Mouse (Mus musculus) midbrain, embryonic 13.5 days (tissue): ENCODE results near the gene Pcp4l1. TPM values are rescaled to one million over a fixed set of nuclear protein-coding genes. Genes with fewer than 3 reads are reported as not detected.

Experiments
- ATAC-seq: fragments of 200-750 bp; cut with Nextera tagmentation; 2 replicates; pipeline ENCODE4 v1.8.0; 2017; ENCODE audit warnings: mild to moderate bottlenecking, moderate TSS enrichment, moderate library complexity
- H3K27ac ChIP-seq: fragments of 300-500 bp; sonication (generic); 2 replicates; pipeline ENCODE4 v1.5.1; 2015; ENCODE audit warnings: inconsistent platforms, mild to moderate bottlenecking, moderate library complexity
- H3K27me3 ChIP-seq: fragments of 300-500 bp; sonication (generic); 2 replicates; pipeline ENCODE4 v1.6.1; 2015; ENCODE audit warnings: mild to moderate bottlenecking, inconsistent platforms
- H3K36me3 ChIP-seq: fragments of 300-500 bp; sonication (generic); 2 replicates; pipeline ENCODE4 v1.6.1; 2015; ENCODE audit warnings: mild to moderate bottlenecking, inconsistent platforms
- H3K4me1 ChIP-seq: fragments of 300-500 bp; sonication (generic); replicated peaks from 2 replicates; pipeline ENCODE4 v1.6.1; 2015; ENCODE audit warnings: inconsistent platforms
- H3K4me2 ChIP-seq: fragments of 300-500 bp; sonication (generic); replicated peaks from 2 replicates; pipeline ENCODE4 v1.6.1; 2015; ENCODE audit warnings: moderate library complexity, mild to moderate bottlenecking, inconsistent platforms
- H3K4me3 ChIP-seq: fragments of 300-500 bp; sonication (generic); replicated peaks from 2 replicates; pipeline ENCODE4 v1.5.1; 2015; ENCODE audit warnings: mild to moderate bottlenecking, inconsistent platforms
- H3K9ac ChIP-seq: fragments of 300-500 bp; sonication (generic); replicated peaks from 2 replicates; pipeline ENCODE4 v1.6.1; 2015; ENCODE audit warnings: mild to moderate bottlenecking, inconsistent platforms
- H3K9me3 ChIP-seq: fragments of 300-500 bp; sonication (generic); 2 replicates; pipeline ENCODE4 v1.6.1; 2016; ENCODE audit warnings: mild to moderate bottlenecking, inconsistent platforms
- WGBS: fragments of 180-500 bp; shearing (Covaris S2); methylation state at CpG from one replicate; pipeline ENCODE4 v1.1.7; 2015; 5-methylcytosine and 5-hydroxymethylcytosine counted together
- polyA plus RNA-seq: library from polyadenylated mRNA; unstranded; fragments of >200 nt; fragmentation: Nextera tagmentation; extraction: Ambion mirVana; gene quantifications from 2 replicates; pipeline ENCODE4 v1.2.1, GENCODE M21; 2015

Pcp4l1 gene
- polyA plus RNA-seq, 1 experiment from 2014 or later, result 23.0 TPM

GRCm38 (mm10) chr1:171193911-171194830, 1.9 kb downstream of the Pcp4l1 start:
- 23% methylated on average over 11 of the region's 11 CpGs for WGBS
- Histone ChIP-seq H3K9me3 (no peaks in the 10 kb centered on the region), H3K9ac (no peak overlapping the region), H3K27ac (peak overlapping the region; percentile 37; the same call in 1 of the 2 replicates), H3K4me3 (peak overlapping the region; percentile 29), H3K4me1 (peaks cover 50% of the 10 kb centered on the region), H3K36me3 (no peaks in the 10 kb centered on the region), H3K27me3 (peaks cover 52% of the 10 kb centered on the region), H3K4me2 (peak overlapping the region; percentile 96)
- no peak for ATAC-seq

GRCm38 (mm10) chr1:171193093-171193840, 2.8 kb downstream of the Pcp4l1 start:
- ATAC-seq, result peak; percentile 48
- H3K4me2 ChIP-seq, result peak overlapping the region; percentile 96
- no peaks in the 10 kb centered on the region for H3K36me3 ChIP-seq
- H3K9me3 ChIP-seq, result no peaks in the 10 kb centered on the region
- H3K4me1 ChIP-seq, result peaks cover 59% of the 10 kb centered on the region
- peak overlapping the region; percentile 37 for H3K27ac ChIP-seq
- peak overlapping the region; percentile 29 for H3K4me3 ChIP-seq
- WGBS, result 3% methylated on average over 18 of the region's 18 CpGs
- H3K9ac ChIP-seq, result peak overlapping the region; percentile 29
- H3K27me3 ChIP-seq, result peaks cover 48% of the 10 kb centered on the region

- no peak for ATAC-seq
- WGBS, result 42% methylated on average over 10 of the region's 10 CpGs
- H3K27ac ChIP-seq, result no peak overlapping the region
Observed at GRCm38 (mm10) chr1:171192283-171192682, 3.8 kb downstream of the Pcp4l1 start.

GRCm38 (mm10) chr1:171190832-171191231, 5.2 kb downstream of the Pcp4l1 start:
- H3K36me3 ChIP-seq, result no peaks in the 10 kb centered on the region
- no peak for ATAC-seq
- no peak overlapping the region for H3K4me3 ChIP-seq
- WGBS, result 96% methylated on average over 9 of the region's 9 CpGs
- H3K27me3 ChIP-seq, result peaks cover 34% of the 10 kb centered on the region
- H3K4me1 ChIP-seq, result peaks cover 61% of the 10 kb centered on the region
- no peaks in the 10 kb centered on the region for H3K9me3 ChIP-seq
- H3K4me2 ChIP-seq, result no peak overlapping the region
- no peak overlapping the region for H3K9ac ChIP-seq
- H3K27ac ChIP-seq, result no peak overlapping the region

More at GRCm38 (mm10) chr1:171192283-171192682, 3.8 kb downstream of the Pcp4l1 start:
- Histone ChIP-seq H3K4me3 (no peak overlapping the region), H3K4me2 (peak overlapping the region; percentile 96), H3K4me1 (peaks cover 62% of the 10 kb centered on the region), H3K9me3 (no peaks in the 10 kb centered on the region), H3K9ac (no peak overlapping the region), H3K36me3 (no peaks in the 10 kb centered on the region), H3K27me3 (peaks cover 43% of the 10 kb centered on the region)

GRCm38 (mm10) chr1:171189476-171190114, 6.5 kb downstream of the Pcp4l1 start:
- 23% methylated on average over 14 of the region's 14 CpGs for WGBS
- Histone ChIP-seq H3K27ac (peak overlapping the region; percentile 25), H3K9ac (no peak overlapping the region), H3K4me3 (no peak overlapping the region), H3K36me3 (no peaks in the 10 kb centered on the region), H3K4me2 (no peak overlapping the region), H3K9me3 (no peaks in the 10 kb centered on the region), H3K4me1 (peaks cover 50% of the 10 kb centered on the region), H3K27me3 (peaks cover 22% of the 10 kb centered on the region)
- 0 out of 2 replicates have a peak, but pooled peaks have one; percentile 28 for ATAC-seq

GRCm38 (mm10) chr1:171189046-171189445, 7.0 kb downstream of the Pcp4l1 start:
- Histone ChIP-seq H3K4me3 (no peak overlapping the region), H3K9ac (no peak overlapping the region), H3K27ac (no peak overlapping the region; the same call in 1 of the 2 replicates), H3K27me3 (peaks cover 16% of the 10 kb centered on the region), H3K36me3 (no peaks in the 10 kb centered on the region), H3K4me2 (no peak overlapping the region), H3K4me1 (peaks cover 44% of the 10 kb centered on the region), H3K9me3 (no peaks in the 10 kb centered on the region)
- ATAC-seq, result no peak
- 5% methylated on average over 8 of the region's 8 CpGs for WGBS

GRCm38 (mm10) chr1:171187851-171188700, 8.0 kb downstream of the Pcp4l1 start:
- ATAC-seq, result 0 out of 2 replicates have a peak, but pooled peaks have one; percentile 35
- Histone ChIP-seq H3K9ac (no peak overlapping the region), H3K9me3 (no peaks in the 10 kb centered on the region), H3K36me3 (no peaks in the 10 kb centered on the region), H3K4me2 (peak overlapping the region; percentile 15; the same call in 1 of the 2 replicates), H3K27me3 (peaks cover 13% of the 10 kb centered on the region; the same call in 1 of the 2 replicates), H3K4me3 (no peak overlapping the region), H3K27ac (no peak overlapping the region), H3K4me1 (peaks cover 35% of the 10 kb centered on the region)
- WGBS, result 16% methylated on average over 13 of the region's 13 CpGs

GRCm38 (mm10) chr1:171185655-171186054, 10.4 kb downstream of the Pcp4l1 start:
- Histone ChIP-seq H3K4me2 (no peak overlapping the region), H3K9ac (no peak overlapping the region), H3K27ac (no peak overlapping the region), H3K27me3 (peaks cover 3% of the 10 kb centered on the region; the same call in 1 of the 2 replicates), H3K4me1 (peaks cover 25% of the 10 kb centered on the region), H3K36me3 (no peaks in the 10 kb centered on the region), H3K9me3 (no peaks in the 10 kb centered on the region), H3K4me3 (no peak overlapping the region)
- WGBS, result 78% methylated on average over 8 of the region's 8 CpGs
- ATAC-seq, result no peak

- 92% methylated on average over 7 of the region's 7 CpGs for WGBS
Observed at GRCm38 (mm10) chr1:171184314-171184713, 11.8 kb downstream of the Pcp4l1 start.

GRCm38 (mm10) chr1:171183620-171184019, 12.4 kb downstream of the Pcp4l1 start:
- ATAC-seq, result no peak
- H3K9me3 ChIP-seq, result no peaks in the 10 kb centered on the region
- no peak overlapping the region for H3K4me3 ChIP-seq
- no peak overlapping the region for H3K9ac ChIP-seq
- no peaks in the 10 kb centered on the region for H3K27me3 ChIP-seq
- peaks cover 12% of the 10 kb centered on the region for H3K4me1 ChIP-seq
- H3K4me2 ChIP-seq, result no peak overlapping the region
- no peaks in the 10 kb centered on the region for H3K36me3 ChIP-seq
- no peak overlapping the region for H3K27ac ChIP-seq
- 75% methylated on average over 3 of the region's 3 CpGs for WGBS

More at GRCm38 (mm10) chr1:171184314-171184713, 11.8 kb downstream of the Pcp4l1 start:
- no peak overlapping the region for H3K4me3 ChIP-seq
- no peak overlapping the region for H3K4me2 ChIP-seq
- H3K36me3 ChIP-seq, result no peaks in the 10 kb centered on the region
- H3K9ac ChIP-seq, result no peak overlapping the region
- ATAC-seq, result no peak
- no peaks in the 10 kb centered on the region for H3K27me3 ChIP-seq
- no peaks in the 10 kb centered on the region for H3K9me3 ChIP-seq
- H3K27ac ChIP-seq, result no peak overlapping the region
- H3K4me1 ChIP-seq, result peaks cover 18% of the 10 kb centered on the region

- Histone ChIP-seq H3K27me3 (no peaks in the 10 kb centered on the region), H3K4me3 (no peak overlapping the region), H3K9ac (no peak overlapping the region), H3K36me3 (no peaks in the 10 kb centered on the region), H3K4me1 (peaks cover 6% of the 10 kb centered on the region), H3K9me3 (no peaks in the 10 kb centered on the region), H3K27ac (no peak overlapping the region), H3K4me2 (no peak overlapping the region)
- 83% methylated on average over 3 of the region's 3 CpGs for WGBS
- ATAC-seq, result no peak
Observed at GRCm38 (mm10) chr1:171183025-171183424, 13.0 kb downstream of the Pcp4l1 start.
